Mouse (Mus musculus) embryonic facial prominence, embryonic 15.5 days (tissue): Measurements from ENCODE around the gene Stk32c. TPM values are rescaled to one million over a fixed set of nuclear protein-coding genes. Genes with fewer than 3 reads are reported as not detected.

Source experiments
- ATAC-seq: fragments of 200-750 bp; cut with Nextera tagmentation; 2 replicates; pipeline ENCODE4 v1.8.0; 2017; ENCODE audit warnings: low read depth, moderate TSS enrichment; ENCODE audit not compliant: insufficient number of reproducible peaks, low FRiP score, low TSS enrichment
- H3K27ac ChIP-seq: fragments of 300-500 bp; sonication (generic); replicated peaks from 2 replicates; pipeline ENCODE4 v1.5.1; 2015; ENCODE audit warnings: mild to moderate bottlenecking, inconsistent platforms
- H3K27me3 ChIP-seq: fragments of 300-500 bp; sonication (generic); 2 replicates; pipeline ENCODE4 v1.6.1; 2015; ENCODE audit warnings: inconsistent platforms
- H3K36me3 ChIP-seq: fragments of 300-500 bp; sonication (generic); 2 replicates; pipeline ENCODE4 v1.6.1; 2015; ENCODE audit warnings: mild to moderate bottlenecking, inconsistent platforms
- H3K4me1 ChIP-seq: fragments of 300-500 bp; sonication (generic); 2 replicates; pipeline ENCODE4 v1.6.1; 2015; ENCODE audit warnings: inconsistent platforms
- H3K4me2 ChIP-seq: fragments of 300-500 bp; sonication (generic); replicated peaks from 2 replicates; pipeline ENCODE4 v1.6.1; 2015; ENCODE audit warnings: mild to moderate bottlenecking, inconsistent platforms
- H3K4me3 ChIP-seq: fragments of 300-500 bp; sonication (generic); replicated peaks from 2 replicates; pipeline ENCODE4 v1.5.1; 2015; ENCODE audit warnings: mild to moderate bottlenecking, inconsistent platforms
- H3K9ac ChIP-seq: fragments of 300-500 bp; sonication (generic); 2 replicates; pipeline ENCODE4 v1.6.1; 2015; ENCODE audit warnings: inconsistent platforms
- H3K9me3 ChIP-seq: fragments of 300-500 bp; sonication (generic); replicated peaks from 2 replicates; pipeline ENCODE4 v1.6.1; 2016; ENCODE audit warnings: inconsistent platforms
- WGBS: fragments of 180-500 bp; shearing (Covaris S2); methylation state at CpG from one replicate; pipeline ENCODE4 v1.1.7; 2015; 5-methylcytosine and 5-hydroxymethylcytosine counted together
- polyA plus RNA-seq: library from polyadenylated mRNA; unstranded; fragments of >200 nt; fragmentation: Nextera tagmentation; extraction: Ambion mirVana; gene quantifications from 2 replicates; pipeline ENCODE4 v1.2.1, GENCODE M21; 2015

Stk32c gene
- polyA plus RNA-seq, 1 experiment from 2014 or later = 0.12 TPM

GRCm38 (mm10) chr7:139136906-139137491 is 76.1 kb downstream of the Stk32c start:
- peaks cover 21% of the 10 kb centered on the region for H3K4me1 ChIP-seq
- no peak overlapping the region for H3K27ac ChIP-seq
- H3K4me3 ChIP-seq = no peak overlapping the region
- H3K9ac ChIP-seq = no peak overlapping the region
- H3K9me3 ChIP-seq = no peaks in the 10 kb centered on the region
- no peaks in the 10 kb centered on the region for H3K27me3 ChIP-seq
- no peaks in the 10 kb centered on the region for H3K36me3 ChIP-seq
- no peak overlapping the region for H3K4me2 ChIP-seq
- ATAC-seq = no peak
- WGBS = 79% methylated on average over 5 of the region's 5 CpGs

- Histone ChIP-seq H3K27ac (no peak overlapping the region), H3K36me3 (no peaks in the 10 kb centered on the region), H3K4me3 (no peak overlapping the region), H3K27me3 (no peaks in the 10 kb centered on the region), H3K9me3 (no peaks in the 10 kb centered on the region), H3K4me1 (peaks cover 24% of the 10 kb centered on the region), H3K4me2 (no peak overlapping the region), H3K9ac (no peak overlapping the region)
- 83% methylated on average over 5 of the region's 5 CpGs for WGBS
- no peak for ATAC-seq
Observed at GRCm38 (mm10) chr7:139135236-139135635, 77.9 kb downstream of the Stk32c start.

- H3K27me3 ChIP-seq = no peaks in the 10 kb centered on the region
- no peak overlapping the region for H3K27ac ChIP-seq
- WGBS = 37% methylated on average over 3 of the region's 3 CpGs
- H3K4me3 ChIP-seq = no peak overlapping the region
- ATAC-seq = no peak
- no peaks in the 10 kb centered on the region for H3K9me3 ChIP-seq
- no peaks in the 10 kb centered on the region for H3K36me3 ChIP-seq
- H3K4me1 ChIP-seq = peaks cover 21% of the 10 kb centered on the region
- H3K4me2 ChIP-seq = no peak overlapping the region
- H3K9ac ChIP-seq = no peak overlapping the region
Observed at GRCm38 (mm10) chr7:139133446-139133845, 79.7 kb downstream of the Stk32c start.

GRCm38 (mm10) chr7:139131538-139131937 is 81.6 kb downstream of the Stk32c start:
- H3K4me1 ChIP-seq = peaks cover 21% of the 10 kb centered on the region
- H3K9ac ChIP-seq = no peak overlapping the region
- WGBS = 58% methylated on average over 8 of the region's 8 CpGs
- H3K4me3 ChIP-seq = no peak overlapping the region
- no peak overlapping the region for H3K4me2 ChIP-seq
- no peaks in the 10 kb centered on the region for H3K9me3 ChIP-seq
- H3K36me3 ChIP-seq = no peaks in the 10 kb centered on the region
- ATAC-seq = no peak
- H3K27ac ChIP-seq = no peak overlapping the region
- H3K27me3 ChIP-seq = no peaks in the 10 kb centered on the region

- Histone ChIP-seq H3K4me3 (no peak overlapping the region), H3K9me3 (no peaks in the 10 kb centered on the region), H3K27me3 (no peaks in the 10 kb centered on the region), H3K36me3 (no peaks in the 10 kb centered on the region), H3K4me2 (no peak overlapping the region), H3K27ac (0 out of 2 replicates have a peak overlapping the region, but pooled peaks have one; percentile 8), H3K9ac (no peak overlapping the region), H3K4me1 (peaks cover 21% of the 10 kb centered on the region)
- ATAC-seq = peak; percentile 39; the same call in 1 of the 2 replicates
- WGBS = 20% methylated on average over 6 of the region's 6 CpGs
Observed at GRCm38 (mm10) chr7:139130361-139130760, 82.7 kb downstream of the Stk32c start.

GRCm38 (mm10) chr7:139128994-139129393 is 84.1 kb downstream of the Stk32c start:
- H3K4me1 ChIP-seq = peaks cover 21% of the 10 kb centered on the region
- no peak for ATAC-seq
- H3K36me3 ChIP-seq = no peaks in the 10 kb centered on the region
- no peak overlapping the region for H3K9ac ChIP-seq
- H3K4me2 ChIP-seq = no peak overlapping the region
- H3K9me3 ChIP-seq = no peaks in the 10 kb centered on the region
- no peaks in the 10 kb centered on the region for H3K27me3 ChIP-seq
- WGBS = 78% methylated on average over 4 of the region's 4 CpGs
- no peak overlapping the region for H3K27ac ChIP-seq
- H3K4me3 ChIP-seq = no peak overlapping the region

- Histone ChIP-seq H3K9ac (no peak overlapping the region), H3K4me3 (no peak overlapping the region), H3K4me1 (peaks cover 16% of the 10 kb centered on the region), H3K36me3 (no peaks in the 10 kb centered on the region), H3K27ac (no peak overlapping the region), H3K9me3 (no peaks in the 10 kb centered on the region), H3K4me2 (no peak overlapping the region), H3K27me3 (no peaks in the 10 kb centered on the region)
- WGBS = 74% methylated on average over 7 of the region's 7 CpGs
- no peak for ATAC-seq
Observed at GRCm38 (mm10) chr7:139126549-139126948, 86.6 kb downstream of the Stk32c start.

GRCm38 (mm10) chr7:139125881-139126280 is 87.2 kb downstream of the Stk32c start:
- WGBS = 78% methylated on average over 4 of the region's 4 CpGs
- Histone ChIP-seq H3K36me3 (no peaks in the 10 kb centered on the region), H3K4me2 (no peak overlapping the region), H3K9me3 (no peaks in the 10 kb centered on the region), H3K4me1 (peaks cover 10% of the 10 kb centered on the region), H3K27ac (no peak overlapping the region), H3K27me3 (no peaks in the 10 kb centered on the region), H3K9ac (no peak overlapping the region), H3K4me3 (no peak overlapping the region)
- no peak for ATAC-seq

- H3K9me3 ChIP-seq = no peaks in the 10 kb centered on the region
- 52% methylated on average over 2 of the region's 2 CpGs for WGBS
- H3K9ac ChIP-seq = no peak overlapping the region
- no peaks in the 10 kb centered on the region for H3K4me1 ChIP-seq
- H3K27ac ChIP-seq = no peak overlapping the region
- peaks cover 3% of the 10 kb centered on the region; the same call in 1 of the 2 replicates for H3K27me3 ChIP-seq
- no peak overlapping the region for H3K4me2 ChIP-seq
- H3K4me3 ChIP-seq = no peak overlapping the region
- no peaks in the 10 kb centered on the region for H3K36me3 ChIP-seq
- ATAC-seq = no peak; the same call in 1 of the 2 replicates
Observed at GRCm38 (mm10) chr7:139119775-139120153, 93.3 kb downstream of the Stk32c start.

GRCm38 (mm10) chr7:139119152-139119774 is 93.8 kb downstream of the Stk32c start:
- no peak overlapping the region for H3K4me3 ChIP-seq
- no peaks in the 10 kb centered on the region for H3K4me1 ChIP-seq
- H3K27ac ChIP-seq = no peak overlapping the region
- H3K9me3 ChIP-seq = no peaks in the 10 kb centered on the region
- peaks cover 3% of the 10 kb centered on the region; the same call in 1 of the 2 replicates for H3K27me3 ChIP-seq
- H3K9ac ChIP-seq = no peak overlapping the region
- H3K36me3 ChIP-seq = no peaks in the 10 kb centered on the region
- peak; percentile 15; the same call in 1 of the 2 replicates for ATAC-seq
- 43% methylated on average over 13 of the region's 13 CpGs for WGBS
- H3K4me2 ChIP-seq = no peak overlapping the region

GRCm38 (mm10) chr7:139107908-139108650 is 105.0 kb downstream of the Stk32c start:
- Histone ChIP-seq H3K27ac (no peak overlapping the region), H3K9me3 (no peaks in the 10 kb centered on the region), H3K4me3 (no peak overlapping the region), H3K4me2 (no peak overlapping the region), H3K36me3 (no peaks in the 10 kb centered on the region), H3K27me3 (no peaks in the 10 kb centered on the region), H3K9ac (no peak overlapping the region), H3K4me1 (no peaks in the 10 kb centered on the region)
- 70% methylated on average over 9 of the region's 9 CpGs for WGBS
- no peak for ATAC-seq
